Mouse (Mus musculus) midbrain, embryonic 14.5 days (tissue): ENCODE measurements at regions not wholly inside any gene's neighbourhood (a gene's known extent, or its start where the extent isn't known, plus 50 kb on each side); places are given as distances from the start of the nearest gene placed in this dataset.

Experiments used
- ATAC-seq: fragments of 200-750 bp; cut with Nextera tagmentation; 2 replicates; pipeline ENCODE4 v1.8.0; 2017; ENCODE audit warnings: moderate number of reproducible peaks, moderate library complexity; ENCODE audit not compliant: low FRiP score, low TSS enrichment
- DNase-seq: peaks from one replicate; pipeline ENCODE4 v3.0.0-alpha.2; 2015
- H3K27ac ChIP-seq: fragments of 300-500 bp; sonication (generic); replicated peaks from 2 replicates; pipeline ENCODE4 v1.5.1; 2014; ENCODE audit warnings: mild to moderate bottlenecking, low read depth, low read length, moderate library complexity
- H3K27me3 ChIP-seq: fragments of 300-500 bp; sonication (generic); 2 replicates; pipeline ENCODE4 v1.6.1; 2014; ENCODE audit warnings: low read length, control low read depth, mixed read lengths; ENCODE audit not compliant: control insufficient read depth, insufficient read depth
- H3K36me3 ChIP-seq: fragments of 300-500 bp; sonication (generic); 2 replicates; pipeline ENCODE4 v1.6.1; 2014; ENCODE audit warnings: low read length, control low read depth; ENCODE audit not compliant: control insufficient read depth, insufficient read depth
- H3K4me1 ChIP-seq: fragments of 300-500 bp; sonication (generic); 2 replicates; pipeline ENCODE4 v1.6.1; 2014; ENCODE audit warnings: mild to moderate bottlenecking, antibody characterized with exemption, low read length, control low read depth; ENCODE audit not compliant: control insufficient read depth, insufficient read depth
- H3K4me2 ChIP-seq: fragments of 300-500 bp; sonication (generic); 2 replicates; pipeline ENCODE4 v1.6.1; 2014; ENCODE audit warnings: mild to moderate bottlenecking, low read length, moderate library complexity
- H3K4me3 ChIP-seq: fragments of 300-500 bp; sonication (generic); replicated peaks from 2 replicates; pipeline ENCODE4 v1.5.1; 2014; ENCODE audit warnings: low read depth, low read length
- H3K9ac ChIP-seq: fragments of 300-500 bp; sonication (generic); replicated peaks from 2 replicates; pipeline ENCODE4 v1.6.1; 2014; ENCODE audit warnings: mild to moderate bottlenecking, low read length, moderate library complexity
- H3K9me3 ChIP-seq: fragments of 300-500 bp; sonication (generic); 2 replicates; pipeline ENCODE4 v1.6.1; 2016; ENCODE audit warnings: low read length, control low read depth, mixed read lengths; ENCODE audit not compliant: control insufficient read depth
- WGBS: fragments of 180-500 bp; shearing (Covaris S2); extraction: QIAGEN DNeasy Blood & Tissue Kit; methylation state at CpG from one replicate; pipeline ENCODE4 v1.1.7; 2014; 5-methylcytosine and 5-hydroxymethylcytosine counted together

GRCm38 (mm10) chr14:104594851-104595250 lies 72.4 kb upstream of the Rnf219 start:
- Histone ChIP-seq H3K4me1 (no peaks in the 10 kb centered on the region), H3K4me2 (no peak overlapping the region), H3K27me3 (no peaks in the 10 kb centered on the region), H3K9ac (no peak overlapping the region), H3K27ac (no peak overlapping the region), H3K36me3 (no peaks in the 10 kb centered on the region), H3K4me3 (no peak overlapping the region), H3K9me3 (no peaks in the 10 kb centered on the region)
- no peak for ATAC-seq
- no peak for DNase-seq
- WGBS = 94% methylated on average over 3 of the region's 3 CpGs
